Comparison of ENCODE assay signal across 8 mouse cellular contexts in genomic region chr14:20479291-20480194, GRCm38 (mm10). TPM values are rescaled to one million over a fixed set of nuclear protein-coding genes. Genes with fewer than 3 reads are reported as not detected.
DNase-seq lines count a peak whose midpoint lies in the region; ATAC-seq and TF ChIP-seq lines count a peak whose summit lies in the region.

Gene Anxa7 (minus strand): TSS chr14:20480133.

- under 1% methylated on average over 48 of the region's 48 CpGs for WGBS in heart, embryonic 13.5 days
- WGBS in liver, embryonic 13.5 days (ENCODE audit: insufficient replicate concordance), result under 1% methylated on average over 48 of the region's 48 CpGs
- WGBS in neural tube, embryonic 11.5 days, result 1% methylated on average over 48 of the region's 48 CpGs
- under 1% methylated on average over 48 of the region's 48 CpGs for WGBS in stomach, postnatal 0 days

- no peaks in the 10 kb centered on the region for H3K9me3 ChIP-seq in heart, embryonic 13.5 days
- H3K9me3 ChIP-seq in liver, embryonic 13.5 days (replicated peaks), result no peaks in the 10 kb centered on the region
- H3K9me3 ChIP-seq in neural tube, embryonic 11.5 days (ENCODE audit: control insufficient read depth, low read length), result no peaks in the 10 kb centered on the region
- H3K9me3 ChIP-seq in stomach, postnatal 0 days (ENCODE audit: control insufficient read depth, low read length), result no peaks in the 10 kb centered on the region

- H3K4me2 ChIP-seq in heart, embryonic 13.5 days, result peak within 1 kb of the TSS; percentile 86
- H3K4me2 ChIP-seq in liver, embryonic 13.5 days, result peak within 1 kb of the TSS; percentile 80
- H3K4me2 ChIP-seq in neural tube, embryonic 11.5 days (ENCODE audit: low read depth), result peak within 1 kb of the TSS; percentile 88
- peak within 1 kb of the TSS; percentile 78 for H3K4me2 ChIP-seq in stomach, postnatal 0 days (replicated peaks; ENCODE audit: low read depth)

- peak within 1 kb of the TSS; percentile 83 for H3K4me3 ChIP-seq in brown adipose tissue, adult 24 weeks (ENCODE audit: insufficient read depth, low read depth, low read length)
- H3K4me3 ChIP-seq in heart, embryonic 13.5 days, result peak within 1 kb of the TSS; percentile 73
- peak within 1 kb of the TSS; percentile 73 for H3K4me3 ChIP-seq in liver, embryonic 13.5 days (replicated peaks)
- H3K4me3 ChIP-seq in neural tube, embryonic 11.5 days (ENCODE audit: low read depth, low read length), result peak within 1 kb of the TSS; percentile 62
- H3K4me3 ChIP-seq in stomach, postnatal 0 days (ENCODE audit: low read depth, low read length), result peak within 1 kb of the TSS; percentile 72

- H3K27me3 ChIP-seq in heart, embryonic 13.5 days (replicated peaks), result no peaks in the 10 kb centered on the region
- no peaks in the 10 kb centered on the region for H3K27me3 ChIP-seq in liver, embryonic 13.5 days
- no peaks in the 10 kb centered on the region for H3K27me3 ChIP-seq in neural tube, embryonic 11.5 days (ENCODE audit: control insufficient read depth, insufficient read depth, low read length)
- H3K27me3 ChIP-seq in stomach, postnatal 0 days (ENCODE audit: control insufficient read depth, insufficient read depth, low read length), result no peaks in the 10 kb centered on the region

- DNase-seq in CD4-positive, CD25-positive, alpha-beta regulatory T cell, adult 2 months (ENCODE audit: low read depth, low spot score), result peak; percentile 85
- DNase-seq in fat pad, adult 2 months (ENCODE audit: extremely low read depth, low read depth, low spot score), result peak; percentile 49
- peak; percentile 88 for DNase-seq in kidney, postnatal 14 days
- peak; percentile 74 for DNase-seq in liver, embryonic 13.5 days
- peak; percentile 67 for DNase-seq in neural tube, embryonic 11.5 days (ENCODE audit: low spot score)
- DNase-seq in stomach, postnatal 0 days (ENCODE audit: low spot score), result peak; percentile 96

- H3K36me3 ChIP-seq in heart, embryonic 13.5 days, result peaks cover 25% of the 10 kb centered on the region
- peaks cover 16% of the 10 kb centered on the region for H3K36me3 ChIP-seq in liver, embryonic 13.5 days
- peaks cover under 1% of the 10 kb centered on the region; the same call in 1 of the 2 replicates for H3K36me3 ChIP-seq in neural tube, embryonic 11.5 days (ENCODE audit: control insufficient read depth, insufficient read depth, low read length)
- H3K36me3 ChIP-seq in stomach, postnatal 0 days (ENCODE audit: control insufficient read depth, insufficient read depth, low read length), result no peaks in the 10 kb centered on the region

- peak within 1 kb of the TSS; percentile 93 for H3K27ac ChIP-seq in brown adipose tissue, adult 24 weeks (replicated peaks; ENCODE audit: low read depth, low read length)
- peak within 1 kb of the TSS; percentile 81 for H3K27ac ChIP-seq in heart, embryonic 13.5 days (replicated peaks)
- peak within 1 kb of the TSS; percentile 96 for H3K27ac ChIP-seq in liver, embryonic 13.5 days
- H3K27ac ChIP-seq in neural tube, embryonic 11.5 days (ENCODE audit: low read depth, low read length), result no peak within 1 kb of the TSS
- H3K27ac ChIP-seq in stomach, postnatal 0 days (replicated peaks), result peak within 1 kb of the TSS; percentile 97

- peaks cover 3% of the 10 kb centered on the region for H3K4me1 ChIP-seq in brown adipose tissue, adult 24 weeks (ENCODE audit: control insufficient read depth, insufficient read depth, insufficient read length, low read length)
- peaks cover 25% of the 10 kb centered on the region for H3K4me1 ChIP-seq in heart, embryonic 13.5 days
- H3K4me1 ChIP-seq in liver, embryonic 13.5 days (replicated peaks), result peaks cover 44% of the 10 kb centered on the region
- no peaks in the 10 kb centered on the region for H3K4me1 ChIP-seq in neural tube, embryonic 11.5 days (ENCODE audit: control insufficient read depth, insufficient read depth, low read length)
- 0 out of 2 replicates have a peak, but pooled peaks cover 2% of the 10 kb centered on the region for H3K4me1 ChIP-seq in stomach, postnatal 0 days (replicated peaks; ENCODE audit: control insufficient read depth, insufficient read depth)

- peak; percentile 77 for ATAC-seq in heart, embryonic 13.5 days (ENCODE audit: extremely low read depth, insufficient number of reproducible peaks, low FRiP score, low TSS enrichment)
- ATAC-seq in liver, embryonic 13.5 days (ENCODE audit: low read depth), result peak; percentile 83
- peak; percentile 55; the same call in 1 of the 2 replicates for ATAC-seq in neural tube, embryonic 11.5 days (ENCODE audit: insufficient read depth, low FRiP score, low TSS enrichment)
- peak; percentile 89 for ATAC-seq in stomach, postnatal 0 days (ENCODE audit: low FRiP score, low TSS enrichment)

- H3K9ac ChIP-seq in heart, embryonic 13.5 days, result peak within 1 kb of the TSS; percentile 87
- peak within 1 kb of the TSS; percentile 81 for H3K9ac ChIP-seq in liver, embryonic 13.5 days
- H3K9ac ChIP-seq in neural tube, embryonic 11.5 days (ENCODE audit: low read length), result peak within 1 kb of the TSS; percentile 63
- peak within 1 kb of the TSS; percentile 78 for H3K9ac ChIP-seq in stomach, postnatal 0 days (ENCODE audit: low read length)

- TF ChIP-seq EP300 in stomach, postnatal 0 days (optimal IDR thresholded peaks at IDR 0.05), result no peak

- peak; percentile 45 for TF ChIP-seq CTCF in stomach, postnatal 0 days (IDR thresholded peaks at IDR 0.05; ENCODE audit: low read depth)

RNA-seq across cellular contexts. Expression of gene Anxa7, which starts in this region (rescaled TPM):
- 77.1 and 98.1 TPM in 2 replicates for polyA plus RNA-seq in brown adipose tissue, adult 24 weeks (2012; ENCODE audit: insufficient read depth, insufficient read length, missing spikeins)
- polyA plus RNA-seq in heart, embryonic 13.5 days (2015; fragmentation: Nextera tagmentation; extraction: Ambion mirVana), result 37.1 and 39.8 TPM in 2 replicates
- 47.0 and 50.3 TPM in 2 replicates for polyA plus RNA-seq in liver, embryonic 13.5 days (2015; fragmentation: Nextera tagmentation; extraction: Ambion mirVana)
- polyA plus RNA-seq in neural tube, embryonic 11.5 days (2014; fragmentation: Nextera tagmentation; extraction: Ambion mirVana), result 14.7 and 17.2 TPM in 2 replicates
- polyA plus RNA-seq in stomach, postnatal 0 days (2015; fragmentation: Nextera tagmentation; extraction: Ambion mirVana), result 82.4 and 86.3 TPM in 2 replicates
